Mouse (Mus musculus): ENCODE measurements around the gene Ms4a3. TPM values are rescaled to one million over a fixed set of nuclear protein-coding genes. Genes with fewer than 3 reads are reported as not detected.

Gene Ms4a3
- polyA plus RNA-seq, 1 experiment from 2014 or later = 1.4 TPM

GRCm38 (mm10) chr19:11625231-11625630 lies 15.4 kb downstream of the Ms4a3 start:
- Histone ChIP-seq H3K4me2 (ENCODE audit: low read depth, low read length) (no peak overlapping the region), H3K4me1 (ENCODE audit: control insufficient read depth, insufficient read depth, low read length) (no peaks in the 10 kb centered on the region), H3K9me3 (replicated peaks; ENCODE audit: control insufficient read depth, low read length) (no peaks in the 10 kb centered on the region), H3K9ac (ENCODE audit: low read length) (no peak overlapping the region), H3K4me3 (replicated peaks; ENCODE audit: low read length) (no peak overlapping the region), H3K36me3 (ENCODE audit: control insufficient read depth, insufficient read depth, low read length) (no peaks in the 10 kb centered on the region), H3K27me3 (ENCODE audit: control insufficient read depth, insufficient read depth, low read length) (no peaks in the 10 kb centered on the region), H3K27ac (ENCODE audit: low read length) (no peak overlapping the region)
- no peak for ATAC-seq (ENCODE audit: insufficient read depth, low FRiP score)
- 56% methylated on average over 5 of the region's 5 CpGs for WGBS

GRCm38 (mm10) chr19:11624800-11625199 lies 15.9 kb downstream of the Ms4a3 start:
- ATAC-seq (ENCODE audit: insufficient read depth, low FRiP score) = no peak
- H3K4me3 ChIP-seq (replicated peaks; ENCODE audit: low read length) = no peak overlapping the region
- H3K4me2 ChIP-seq (ENCODE audit: low read depth, low read length) = no peak overlapping the region
- H3K9ac ChIP-seq (ENCODE audit: low read length) = no peak overlapping the region
- H3K9me3 ChIP-seq (replicated peaks; ENCODE audit: control insufficient read depth, low read length) = no peaks in the 10 kb centered on the region
- no peaks in the 10 kb centered on the region for H3K36me3 ChIP-seq (ENCODE audit: control insufficient read depth, insufficient read depth, low read length)
- H3K27ac ChIP-seq (ENCODE audit: low read length) = no peak overlapping the region
- no peaks in the 10 kb centered on the region for H3K27me3 ChIP-seq (ENCODE audit: control insufficient read depth, insufficient read depth, low read length)
- H3K4me1 ChIP-seq (ENCODE audit: control insufficient read depth, insufficient read depth, low read length) = no peaks in the 10 kb centered on the region

GRCm38 (mm10) chr19:11623551-11623950 lies 17.1 kb downstream of the Ms4a3 start, which contains the start of gene Ms4a2:
Gene Ms4a2, minus strand, starts transcription at chr19:11623719.
- Histone ChIP-seq H3K27ac (ENCODE audit: low read length) (no peak within 1 kb of the TSS), H3K9me3 (replicated peaks; ENCODE audit: control insufficient read depth, low read length) (no peaks in the 10 kb centered on the region), H3K27me3 (ENCODE audit: control insufficient read depth, insufficient read depth, low read length) (no peaks in the 10 kb centered on the region), H3K4me3 (replicated peaks; ENCODE audit: low read length) (no peak within 1 kb of the TSS), H3K9ac (ENCODE audit: low read length) (no peak within 1 kb of the TSS), H3K4me1 (ENCODE audit: control insufficient read depth, insufficient read depth, low read length) (no peaks in the 10 kb centered on the region), H3K36me3 (ENCODE audit: control insufficient read depth, insufficient read depth, low read length) (no peaks in the 10 kb centered on the region), H3K4me2 (ENCODE audit: low read depth, low read length) (no peak within 1 kb of the TSS)
- 78% methylated on average over 2 of the region's 2 CpGs for WGBS
- no peak for ATAC-seq (ENCODE audit: insufficient read depth, low FRiP score)

GRCm38 (mm10) chr19:11617983-11618382 lies 22.7 kb downstream of the Ms4a3 start:
- no peak for ATAC-seq (ENCODE audit: insufficient read depth, low FRiP score)
- H3K36me3 ChIP-seq (ENCODE audit: control insufficient read depth, insufficient read depth, low read length) = no peaks in the 10 kb centered on the region
- H3K4me1 ChIP-seq (ENCODE audit: control insufficient read depth, insufficient read depth, low read length) = no peaks in the 10 kb centered on the region
- no peaks in the 10 kb centered on the region for H3K9me3 ChIP-seq (replicated peaks; ENCODE audit: control insufficient read depth, low read length)
- no peaks in the 10 kb centered on the region for H3K27me3 ChIP-seq (ENCODE audit: control insufficient read depth, insufficient read depth, low read length)
- H3K9ac ChIP-seq (ENCODE audit: low read length) = no peak overlapping the region
- no peak overlapping the region for H3K4me3 ChIP-seq (replicated peaks; ENCODE audit: low read length)
- H3K4me2 ChIP-seq (ENCODE audit: low read depth, low read length) = no peak overlapping the region
- no peak overlapping the region for H3K27ac ChIP-seq (ENCODE audit: low read length)

GRCm38 (mm10) chr19:11614805-11615204 lies 25.8 kb downstream of the Ms4a3 start:
- Histone ChIP-seq H3K4me3 (replicated peaks; ENCODE audit: low read length) (no peak overlapping the region), H3K9me3 (replicated peaks; ENCODE audit: control insufficient read depth, low read length) (no peaks in the 10 kb centered on the region), H3K4me2 (ENCODE audit: low read depth, low read length) (no peak overlapping the region), H3K27ac (ENCODE audit: low read length) (no peak overlapping the region), H3K27me3 (ENCODE audit: control insufficient read depth, insufficient read depth, low read length) (no peaks in the 10 kb centered on the region), H3K36me3 (ENCODE audit: control insufficient read depth, insufficient read depth, low read length) (no peaks in the 10 kb centered on the region), H3K4me1 (ENCODE audit: control insufficient read depth, insufficient read depth, low read length) (no peaks in the 10 kb centered on the region), H3K9ac (ENCODE audit: low read length) (no peak overlapping the region)
- WGBS = 51% methylated on average over 2 of the region's 2 CpGs
- ATAC-seq (ENCODE audit: insufficient read depth, low FRiP score) = no peak

- Histone ChIP-seq H3K9me3 (replicated peaks; ENCODE audit: control insufficient read depth, low read length) (no peaks in the 10 kb centered on the region), H3K36me3 (ENCODE audit: control insufficient read depth, insufficient read depth, low read length) (no peaks in the 10 kb centered on the region), H3K4me2 (ENCODE audit: low read depth, low read length) (no peak overlapping the region), H3K4me1 (ENCODE audit: control insufficient read depth, insufficient read depth, low read length) (no peaks in the 10 kb centered on the region), H3K27ac (ENCODE audit: low read length) (no peak overlapping the region), H3K27me3 (ENCODE audit: control insufficient read depth, insufficient read depth, low read length) (no peaks in the 10 kb centered on the region), H3K4me3 (replicated peaks; ENCODE audit: low read length) (no peak overlapping the region), H3K9ac (ENCODE audit: low read length) (no peak overlapping the region)
- 48% methylated on average over 8 of the region's 8 CpGs for WGBS
- ATAC-seq (ENCODE audit: insufficient read depth, low FRiP score) = no peak
Measured at GRCm38 (mm10) chr19:11613776-11614443, 26.7 kb downstream of the Ms4a3 start.

- Histone ChIP-seq H3K27ac (ENCODE audit: low read length) (no peak overlapping the region), H3K9me3 (replicated peaks; ENCODE audit: control insufficient read depth, low read length) (no peaks in the 10 kb centered on the region), H3K27me3 (ENCODE audit: control insufficient read depth, insufficient read depth, low read length) (no peaks in the 10 kb centered on the region), H3K4me1 (ENCODE audit: control insufficient read depth, insufficient read depth, low read length) (no peaks in the 10 kb centered on the region), H3K36me3 (ENCODE audit: control insufficient read depth, insufficient read depth, low read length) (no peaks in the 10 kb centered on the region), H3K4me3 (replicated peaks; ENCODE audit: low read length) (no peak overlapping the region), H3K9ac (ENCODE audit: low read length) (no peak overlapping the region), H3K4me2 (ENCODE audit: low read depth, low read length) (no peak overlapping the region)
- 86% methylated on average over 1 of the region's 1 CpGs for WGBS
- ATAC-seq (ENCODE audit: insufficient read depth, low FRiP score) = no peak
Measured at GRCm38 (mm10) chr19:11613084-11613483, 27.6 kb downstream of the Ms4a3 start.

- Histone ChIP-seq H3K27ac (ENCODE audit: low read length) (no peak overlapping the region), H3K27me3 (ENCODE audit: control insufficient read depth, insufficient read depth, low read length) (no peaks in the 10 kb centered on the region), H3K4me3 (replicated peaks; ENCODE audit: low read length) (no peak overlapping the region), H3K9ac (ENCODE audit: low read length) (no peak overlapping the region), H3K4me1 (ENCODE audit: control insufficient read depth, insufficient read depth, low read length) (no peaks in the 10 kb centered on the region), H3K36me3 (ENCODE audit: control insufficient read depth, insufficient read depth, low read length) (no peaks in the 10 kb centered on the region), H3K4me2 (ENCODE audit: low read depth, low read length) (no peak overlapping the region), H3K9me3 (replicated peaks; ENCODE audit: control insufficient read depth, low read length) (no peaks in the 10 kb centered on the region)
- 25% methylated on average over 2 of the region's 2 CpGs for WGBS
- ATAC-seq (ENCODE audit: insufficient read depth, low FRiP score) = no peak
Measured at GRCm38 (mm10) chr19:11612293-11612692, 28.4 kb downstream of the Ms4a3 start.

- 17% methylated on average over 6 of the region's 6 CpGs for WGBS
- Histone ChIP-seq H3K4me1 (ENCODE audit: control insufficient read depth, insufficient read depth, low read length) (no peaks in the 10 kb centered on the region), H3K27me3 (ENCODE audit: control insufficient read depth, insufficient read depth, low read length) (no peaks in the 10 kb centered on the region), H3K4me3 (replicated peaks; ENCODE audit: low read length) (no peak overlapping the region), H3K27ac (ENCODE audit: low read length) (no peak overlapping the region), H3K4me2 (ENCODE audit: low read depth, low read length) (no peak overlapping the region), H3K9me3 (replicated peaks; ENCODE audit: control insufficient read depth, low read length) (no peaks in the 10 kb centered on the region), H3K9ac (ENCODE audit: low read length) (no peak overlapping the region), H3K36me3 (ENCODE audit: control insufficient read depth, insufficient read depth, low read length) (no peaks in the 10 kb centered on the region)
- ATAC-seq (ENCODE audit: insufficient read depth, low FRiP score) = no peak
Measured at GRCm38 (mm10) chr19:11611541-11611945, 29.1 kb downstream of the Ms4a3 start.
